14 mouse cellular contexts compared by ENCODE assay signal in the genomic region with DNA sequence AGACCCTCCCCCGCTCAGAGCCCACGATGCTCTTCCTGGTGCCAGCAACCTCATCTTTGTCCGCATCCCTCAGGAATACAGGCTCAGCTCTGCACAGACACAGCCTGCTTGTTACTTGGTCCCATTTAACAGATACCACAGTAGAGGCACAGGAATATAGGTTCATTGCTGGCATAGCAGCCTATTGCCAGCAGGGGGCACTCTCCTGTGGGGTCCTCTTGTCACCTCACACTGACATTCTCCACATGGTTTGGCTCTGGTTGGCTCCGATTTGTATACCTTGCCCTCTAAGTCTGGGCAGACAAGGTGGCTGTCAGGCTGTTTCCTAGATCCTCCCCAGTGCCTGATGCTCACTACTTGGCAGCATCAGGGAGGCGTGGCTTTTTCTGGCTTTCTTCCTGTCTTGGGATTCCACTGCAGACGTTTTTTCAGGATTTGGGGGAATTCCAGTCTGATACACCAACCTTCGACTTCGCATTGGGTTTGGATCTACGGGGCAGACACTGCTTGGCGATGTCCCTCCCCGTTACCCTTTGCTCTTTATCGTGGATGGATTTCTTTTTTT. TPM values are rescaled to one million over a fixed set of nuclear protein-coding genes. Genes with fewer than 3 reads are reported as not detected.
DNase-seq lines count a peak whose midpoint lies in the region; ATAC-seq and TF ChIP-seq lines count a peak whose summit lies in the region.
"Had no signal": no experiment of that assay in that cellular context is flagged by ENCODE, and none has a peak within 500 bp of the region (broad histone marks: within the 10 kb centered on the region; RNA-seq: fewer than 3 reads in every experiment).

No protein-coding gene starts in this region.

- peak; percentile 22 for DNase-seq in lung, embryonic 14.5 days
- no peak for DNase-seq in lung, postnatal 0 days (ENCODE audit: low spot score)
- no peak for DNase-seq in G1E (ENCODE audit: low spot score)
- DNase-seq in kidney, postnatal 4 days = peak; percentile 31 to 49
- no peak for DNase-seq in adrenal gland, adult 18-20 months (ENCODE audit: low spot score in 2 of 2)
- no peak for DNase-seq in cerebellum, adult 11 months
- DNase-seq: adrenal gland, postnatal 36 days; cerebellum, adult 2 months; gastrocnemius, postnatal 14 days had no signal

- TF ChIP-seq CTCF in intestine, postnatal 0 days (IDR thresholded peaks at IDR 0.05; ENCODE audit: low read depth) = peak; percentile 37; the same call in 1 of the 2 replicates
- peak; percentile 49 for TF ChIP-seq CTCF in lung, embryonic 14.5 days (IDR thresholded peaks at IDR 0.05; ENCODE audit: low read depth)
- TF ChIP-seq CTCF in lung, postnatal 0 days (IDR thresholded peaks at IDR 0.05) = no peak
- TF ChIP-seq CTCF in G1E (IDR thresholded peaks at IDR 0.05; ENCODE audit: low read depth, low read length) = peak; percentile 41

- H3K9me3 ChIP-seq in intestine, postnatal 0 days (ENCODE audit: control insufficient read depth) = no peaks in the 10 kb centered on the region; the same call in 1 of the 2 replicates
- H3K9me3 ChIP-seq in intestine, embryonic 16.5 days (ENCODE audit: control insufficient read depth, low read length) = no peaks in the 10 kb centered on the region
- H3K9me3 ChIP-seq in lung, embryonic 14.5 days (ENCODE audit: low read depth, low read length) = no peaks in the 10 kb centered on the region
- no peaks in the 10 kb centered on the region for H3K9me3 ChIP-seq in lung, postnatal 0 days (ENCODE audit: low read length)
- 0 out of 2 replicates have a peak, but pooled peaks cover 2% of the 10 kb centered on the region for H3K9me3 ChIP-seq in G1E (replicated peaks)
- H3K9me3 ChIP-seq: forebrain, embryonic 10.5 days had no signal

- TF ChIP-seq EP300 in lung, postnatal 0 days (IDR thresholded peaks at IDR 0.05) = no peak

- no peak for ATAC-seq in intestine, postnatal 0 days
- no peak for ATAC-seq in intestine, embryonic 16.5 days
- ATAC-seq in lung, embryonic 14.5 days (ENCODE audit: insufficient read depth) = no peak
- ATAC-seq in lung, postnatal 0 days = no peak
- ATAC-seq in G1E (ENCODE audit: extremely low read depth, insufficient number of reproducible peaks, low FRiP score, poor library complexity, severe bottlenecking) = no peak
- ATAC-seq: hindbrain, embryonic 16.5 days; Patski had no signal

- no peaks in the 10 kb centered on the region for H3K4me1 ChIP-seq in intestine, postnatal 0 days (replicated peaks; ENCODE audit: control insufficient read depth, insufficient read depth, low read length)
- H3K4me1 ChIP-seq in intestine, embryonic 16.5 days (ENCODE audit: control insufficient read depth, insufficient read depth, low read length) = no peaks in the 10 kb centered on the region
- no peaks in the 10 kb centered on the region for H3K4me1 ChIP-seq in lung, embryonic 14.5 days (ENCODE audit: insufficient read depth)
- H3K4me1 ChIP-seq in lung, postnatal 0 days (ENCODE audit: insufficient read depth, low read depth, low read length) = no peaks in the 10 kb centered on the region
- no peaks in the 10 kb centered on the region; the same call in 1 of the 2 replicates for H3K4me1 ChIP-seq in G1E (ENCODE audit: insufficient read depth, low read depth, low read length)
- H3K4me1 ChIP-seq: forebrain, embryonic 10.5 days had no signal

- 74% methylated on average over 12 of the region's 12 CpGs for WGBS in intestine, postnatal 0 days
- 73% methylated on average over 12 of the region's 12 CpGs for WGBS in intestine, embryonic 16.5 days
- 73% methylated on average over 12 of the region's 12 CpGs for WGBS in lung, embryonic 14.5 days
- 73% methylated on average over 12 of the region's 12 CpGs for WGBS in lung, postnatal 0 days

- H3K27ac ChIP-seq in intestine, postnatal 0 days (ENCODE audit: low read depth, low read length) = no peak overlapping the region
- H3K27ac ChIP-seq in intestine, embryonic 16.5 days (ENCODE audit: low read length) = no peak overlapping the region
- no peak overlapping the region for H3K27ac ChIP-seq in lung, embryonic 14.5 days (ENCODE audit: low read depth)
- no peak overlapping the region for H3K27ac ChIP-seq in lung, postnatal 0 days (ENCODE audit: low read length)
- H3K27ac ChIP-seq: forebrain, embryonic 10.5 days had no signal

- no peaks in the 10 kb centered on the region for H3K36me3 ChIP-seq in intestine, postnatal 0 days (ENCODE audit: control insufficient read depth, insufficient read depth)
- H3K36me3 ChIP-seq in intestine, embryonic 16.5 days (ENCODE audit: control insufficient read depth, insufficient read depth, low read length) = no peaks in the 10 kb centered on the region
- no peaks in the 10 kb centered on the region for H3K36me3 ChIP-seq in lung, embryonic 14.5 days (ENCODE audit: insufficient read depth)
- no peaks in the 10 kb centered on the region for H3K36me3 ChIP-seq in lung, postnatal 0 days (ENCODE audit: insufficient read depth, low read length)
- H3K36me3 ChIP-seq in G1E (replicated peaks) = no peaks in the 10 kb centered on the region
- H3K36me3 ChIP-seq: forebrain, embryonic 10.5 days had no signal

- H3K4me3 ChIP-seq in intestine, postnatal 0 days (ENCODE audit: low read depth, low read length) = no peak overlapping the region
- no peak overlapping the region for H3K4me3 ChIP-seq in intestine, embryonic 16.5 days (ENCODE audit: low read length)
- H3K4me3 ChIP-seq in lung, embryonic 14.5 days (ENCODE audit: low read depth, low read length) = no peak overlapping the region
- H3K4me3 ChIP-seq in lung, postnatal 0 days (ENCODE audit: low read depth, low read length) = no peak overlapping the region
- no peak overlapping the region for H3K4me3 ChIP-seq in G1E (ENCODE audit: low read depth, low read length)
- H3K4me3 ChIP-seq: forebrain, embryonic 10.5 days had no signal

- H3K9ac ChIP-seq in intestine, postnatal 0 days (ENCODE audit: low read depth, low read length) = no peak overlapping the region
- H3K9ac ChIP-seq in intestine, embryonic 16.5 days (ENCODE audit: low read depth, low read length) = no peak overlapping the region
- no peak overlapping the region for H3K9ac ChIP-seq in lung, embryonic 14.5 days
- H3K9ac ChIP-seq in lung, postnatal 0 days (replicated peaks; ENCODE audit: low read depth) = no peak overlapping the region

- H3K27me3 ChIP-seq in intestine, postnatal 0 days (replicated peaks; ENCODE audit: control insufficient read depth, insufficient read depth, low read length) = 0 out of 2 replicates have a peak, but pooled peaks cover 2% of the 10 kb centered on the region
- H3K27me3 ChIP-seq in intestine, embryonic 16.5 days (replicated peaks; ENCODE audit: control insufficient read depth, insufficient read depth, low read length) = no peaks in the 10 kb centered on the region
- no peaks in the 10 kb centered on the region for H3K27me3 ChIP-seq in lung, embryonic 14.5 days (ENCODE audit: insufficient read depth, low read length)
- no peaks in the 10 kb centered on the region for H3K27me3 ChIP-seq in lung, postnatal 0 days (replicated peaks; ENCODE audit: insufficient read depth, low read length)
- H3K27me3 ChIP-seq in G1E (ENCODE audit: insufficient read depth, low read length) = peaks cover 6% of the 10 kb centered on the region; the same call in 1 of the 2 replicates
- H3K27me3 ChIP-seq: Patski had no signal

- no peak overlapping the region for H3K4me2 ChIP-seq in intestine, postnatal 0 days (replicated peaks; ENCODE audit: low read depth)
- H3K4me2 ChIP-seq in intestine, embryonic 16.5 days (ENCODE audit: low read depth, low read length) = no peak overlapping the region
- H3K4me2 ChIP-seq in lung, embryonic 14.5 days = no peak overlapping the region
- H3K4me2 ChIP-seq in lung, postnatal 0 days (replicated peaks; ENCODE audit: low read depth, low read length) = no peak overlapping the region

RNA-seq across cellular contexts. Expression of a gene that starts 42.6 kb away (rescaled TPM):
- 0.69 and 1.1 TPM in 2 replicates for polyA plus RNA-seq in intestine, postnatal 0 days (2015; fragmentation: Nextera tagmentation; extraction: Ambion mirVana)
- polyA plus RNA-seq in intestine, embryonic 16.5 days (2015; fragmentation: Nextera tagmentation; extraction: Ambion mirVana) = 1.1 and 1.4 TPM in 2 replicates
- polyA plus RNA-seq in lung, embryonic 14.5 days (2014; fragmentation: Nextera tagmentation; extraction: Ambion mirVana) = 1.7 and 2.3 TPM in 2 replicates
- polyA plus RNA-seq in lung, postnatal 0 days (2015; fragmentation: Nextera tagmentation; extraction: Ambion mirVana) = 0.54 and 1.3 TPM in 2 replicates
- total RNA-seq in G1E (2014; fragmentation: Nextera tagmentation) (0.34 and 2.6 TPM in 2 replicates), G1E (2017) (0.35 and 0.76 TPM in 2 replicates)
- 0.43 and 0.55 TPM in 2 replicates for polyA plus RNA-seq in G1E (2012)
- 100 to 1,000 TPM; 130 to 232 TPM for total RNA-seq in adrenal gland, adult 18-20 months (2021)

RNA-seq across cellular contexts. Expression of a gene that starts 58.8 kb away (rescaled TPM):
- polyA plus RNA-seq in intestine, postnatal 0 days (2015; fragmentation: Nextera tagmentation; extraction: Ambion mirVana) = 10.0 and 11.4 TPM in 2 replicates
- polyA plus RNA-seq in intestine, embryonic 16.5 days (2015; fragmentation: Nextera tagmentation; extraction: Ambion mirVana) = 32.2 and 35.5 TPM in 2 replicates
- 44.0 and 44.2 TPM in 2 replicates for polyA plus RNA-seq in lung, embryonic 14.5 days (2014; fragmentation: Nextera tagmentation; extraction: Ambion mirVana)
- 4.5 and 5.5 TPM in 2 replicates for polyA plus RNA-seq in lung, postnatal 0 days (2015; fragmentation: Nextera tagmentation; extraction: Ambion mirVana)
- total RNA-seq in G1E (2014; fragmentation: Nextera tagmentation) (13.9 and 16.5 TPM in 2 replicates), G1E (2017) (17.6 and 19.5 TPM in 2 replicates)
- 87.8 and 89.3 TPM in 2 replicates for polyA plus RNA-seq in G1E (2012)
- total RNA-seq in adrenal gland, adult 18-20 months (2021) = 1 to 10 TPM; 2.8 to 4.1 TPM

Comparison
In these comparisons a context has a peak if more than half of its experiments do, and no peak if none do; other contexts are left out.
1. DNase-seq: peak in lung, embryonic 14.5 days (single experiment) and kidney, postnatal 4 days (2 of 2); none in lung, postnatal 0 days (single experiment), G1E (single experiment), adrenal gland, adult 18-20 months (0 of 2) and cerebellum, adult 11 months (single experiment).